Mouse (Mus musculus) heart, embryonic 13.5 days (tissue): Measurements from ENCODE around the gene 1700037H04Rik. TPM values are rescaled to one million over a fixed set of nuclear protein-coding genes. Genes with fewer than 3 reads are reported as not detected.
A peak's percentile ranks its signal among the peaks of the same experiment; 100 is the strongest.

Experiments
- ATAC-seq: fragments of 200-750 bp; cut with Nextera tagmentation; 2 replicates; pipeline ENCODE4 v1.8.0; 2017; ENCODE audit warnings: moderate TSS enrichment; ENCODE audit not compliant: insufficient number of reproducible peaks, low FRiP score, low TSS enrichment; ENCODE audit errors: extremely low read depth
- H3K27ac ChIP-seq: fragments of 300-500 bp; sonication (generic); replicated peaks from 2 replicates; pipeline ENCODE4 v1.5.1; 2015; ENCODE audit warnings: moderate library complexity, mild to moderate bottlenecking, inconsistent platforms
- H3K27me3 ChIP-seq: fragments of 300-500 bp; sonication (generic); replicated peaks from 2 replicates; pipeline ENCODE4 v1.6.1; 2015; ENCODE audit warnings: mild to moderate bottlenecking, inconsistent platforms
- H3K36me3 ChIP-seq: fragments of 300-500 bp; sonication (generic); 2 replicates; pipeline ENCODE4 v1.6.1; 2015; ENCODE audit warnings: mild to moderate bottlenecking, inconsistent platforms
- H3K4me1 ChIP-seq: fragments of 300-500 bp; sonication (generic); 2 replicates; pipeline ENCODE4 v1.6.1; 2015; ENCODE audit warnings: inconsistent platforms
- H3K4me2 ChIP-seq: fragments of 300-500 bp; sonication (generic); 2 replicates; pipeline ENCODE4 v1.6.1; 2015; ENCODE audit warnings: inconsistent platforms, mild to moderate bottlenecking, moderate library complexity
- H3K4me3 ChIP-seq: fragments of 300-500 bp; sonication (generic); 2 replicates; pipeline ENCODE4 v1.5.1; 2015; ENCODE audit warnings: moderate library complexity, mild to moderate bottlenecking, inconsistent platforms
- H3K9ac ChIP-seq: fragments of 300-500 bp; sonication (generic); 2 replicates; pipeline ENCODE4 v1.6.1; 2015; ENCODE audit warnings: inconsistent platforms, mild to moderate bottlenecking, moderate library complexity
- H3K9me3 ChIP-seq: fragments of 300-500 bp; sonication (generic); 2 replicates; pipeline ENCODE4 v1.6.1; 2016; ENCODE audit warnings: inconsistent platforms
- WGBS: fragments of 180-500 bp; shearing (Covaris S2); methylation state at CpG from one replicate; pipeline ENCODE4 v1.1.7; 2015; ENCODE audit warnings: mixed read lengths; 5-methylcytosine and 5-hydroxymethylcytosine counted together
- polyA plus RNA-seq: library from polyadenylated mRNA; unstranded; fragments of >200 nt; fragmentation: Nextera tagmentation; extraction: Ambion mirVana; gene quantifications from 2 replicates; pipeline ENCODE4 v1.2.1, GENCODE M21; 2015

Gene 1700037H04Rik
- polyA plus RNA-seq, 1 experiment from 2014 or later: 69.0 TPM

DNA sequence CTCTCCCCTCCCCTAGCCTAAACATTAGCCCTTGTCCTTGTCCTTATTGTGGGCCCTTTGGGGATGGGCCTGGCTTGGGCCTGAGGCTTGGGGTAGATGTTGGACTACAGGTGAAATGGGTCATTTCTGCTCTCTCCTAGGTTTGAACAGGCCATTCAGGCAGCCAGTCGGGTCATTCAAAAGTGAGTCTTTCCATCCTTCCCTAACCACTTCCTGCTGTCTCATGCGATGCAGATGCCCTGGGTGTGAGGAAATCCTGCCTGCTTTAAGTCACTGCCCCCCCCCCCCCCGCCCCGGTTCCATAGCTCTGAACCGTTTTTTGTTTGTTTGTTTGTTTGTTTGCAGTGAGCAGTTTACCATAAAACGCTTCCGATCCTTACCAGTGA lies 31.1 kb upstream of the 1700037H04Rik start:
- Histone ChIP-seq H3K27ac (no peak overlapping the region), H3K4me3 (no peak overlapping the region), H3K27me3 (no peaks in the 10 kb centered on the region; the same call in 1 of the 2 replicates), H3K4me2 (no peak overlapping the region), H3K9me3 (no peaks in the 10 kb centered on the region), H3K36me3 (peaks cover 67% of the 10 kb centered on the region), H3K4me1 (peaks cover 43% of the 10 kb centered on the region), H3K9ac (no peak overlapping the region)
- 71% methylated on average over 7 of the region's 7 CpGs for WGBS
- no peak for ATAC-seq

DNA sequence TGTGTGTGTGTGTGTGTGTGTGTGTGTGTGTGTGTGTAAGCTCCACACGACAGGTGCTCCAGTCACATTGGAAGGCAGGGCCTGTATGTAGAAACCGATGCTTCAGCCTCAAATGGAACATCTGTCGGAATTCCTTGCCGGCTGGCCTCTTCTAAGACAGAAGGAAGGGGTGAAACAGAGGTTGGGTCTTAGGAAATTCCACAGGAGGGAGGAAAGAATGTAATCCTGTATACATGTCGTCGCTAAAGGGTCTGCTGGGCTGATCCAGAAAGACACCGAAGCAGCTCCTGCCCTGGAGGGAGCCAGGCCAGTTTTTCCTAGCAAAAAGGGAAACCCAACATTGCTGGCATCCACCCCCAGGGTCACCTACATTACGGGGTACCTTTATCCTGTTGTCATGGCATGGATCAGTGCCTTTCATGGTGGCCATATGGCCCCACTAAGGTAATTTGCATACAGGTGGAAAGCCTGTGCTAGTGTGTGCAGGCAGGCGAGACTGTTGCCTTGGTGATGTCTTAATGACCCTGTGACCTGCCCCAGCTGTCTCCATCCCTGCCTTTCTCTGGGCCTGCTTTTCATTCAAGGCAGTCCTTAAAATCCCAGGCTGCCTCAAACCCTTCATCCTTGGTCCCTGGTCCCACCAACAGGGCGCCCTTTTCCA lies 30.6 kb upstream of the 1700037H04Rik start:
- Histone ChIP-seq H3K9ac (no peak overlapping the region), H3K4me1 (peaks cover 49% of the 10 kb centered on the region), H3K36me3 (peaks cover 63% of the 10 kb centered on the region), H3K27ac (no peak overlapping the region), H3K9me3 (no peaks in the 10 kb centered on the region), H3K27me3 (no peaks in the 10 kb centered on the region; the same call in 1 of the 2 replicates), H3K4me2 (peak overlapping the region; percentile 29), H3K4me3 (no peak overlapping the region)
- ATAC-seq: no peak
- WGBS: 56% methylated on average over 10 of the region's 10 CpGs

GRCm38 (mm10) chr2:131189521-131190309 lies 29.8 kb upstream of the 1700037H04Rik start:
- Histone ChIP-seq H3K27me3 (peaks cover 4% of the 10 kb centered on the region; the same call in 1 of the 2 replicates), H3K4me1 (peaks cover 50% of the 10 kb centered on the region), H3K9ac (no peak overlapping the region), H3K9me3 (no peaks in the 10 kb centered on the region), H3K36me3 (peaks cover 56% of the 10 kb centered on the region), H3K4me2 (peak overlapping the region; percentile 29), H3K27ac (0 out of 2 replicates have a peak overlapping the region, but pooled peaks have one; percentile 7), H3K4me3 (no peak overlapping the region)
- 50% methylated on average over 5 of the region's 5 CpGs for WGBS
- ATAC-seq: no peak

DNA sequence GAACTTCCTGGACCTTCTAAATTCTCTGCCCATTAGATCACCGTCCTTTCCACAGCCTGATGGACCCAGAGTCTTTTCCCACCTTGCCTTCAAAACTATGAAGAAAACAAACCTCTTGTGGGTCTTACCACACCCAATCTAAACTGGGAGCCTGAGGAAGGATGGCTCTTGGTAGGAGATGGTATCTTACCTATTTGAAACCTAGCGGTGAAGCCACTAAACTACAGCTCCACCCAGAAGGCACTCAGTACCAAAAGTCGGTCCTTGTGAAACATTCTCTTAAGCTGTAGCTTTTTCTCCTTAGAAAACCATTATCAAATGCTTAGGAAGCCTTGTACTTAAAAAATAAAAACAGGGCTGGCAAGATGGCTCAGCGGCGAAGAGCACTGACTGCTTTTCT lies 28.4 kb upstream of the 1700037H04Rik start:
- ATAC-seq: no peak
- Histone ChIP-seq H3K4me2 (peak overlapping the region; percentile 95; the same call in 1 of the 2 replicates), H3K27me3 (peaks cover 4% of the 10 kb centered on the region; the same call in 1 of the 2 replicates), H3K9ac (peak overlapping the region; percentile 92; the same call in 1 of the 2 replicates), H3K4me3 (no peak overlapping the region; the same call in 1 of the 2 replicates), H3K4me1 (peaks cover 50% of the 10 kb centered on the region), H3K27ac (no peak overlapping the region), H3K36me3 (peaks cover 42% of the 10 kb centered on the region), H3K9me3 (no peaks in the 10 kb centered on the region)
- WGBS: 86% methylated on average over 5 of the region's 5 CpGs

DNA sequence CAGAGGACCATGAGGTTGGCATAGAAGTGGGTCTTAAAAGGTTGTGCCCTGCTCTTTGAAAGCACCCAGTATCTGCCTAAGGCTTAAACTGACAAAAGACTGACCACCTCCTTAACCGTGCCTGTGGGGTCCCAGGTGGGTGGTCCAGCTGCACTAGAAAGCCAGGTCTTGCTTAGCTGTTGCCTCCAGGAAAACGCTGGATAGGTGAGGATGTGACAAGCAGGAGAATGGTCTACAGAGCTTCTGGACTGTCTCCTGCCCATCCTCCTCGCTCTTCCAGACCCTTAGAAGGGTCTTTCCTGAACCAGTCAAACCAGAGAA lies 27.7 kb upstream of the 1700037H04Rik start:
- peaks cover 4% of the 10 kb centered on the region; the same call in 1 of the 2 replicates for H3K27me3 ChIP-seq
- H3K9ac ChIP-seq: peak overlapping the region; percentile 92
- peaks cover 50% of the 10 kb centered on the region for H3K4me1 ChIP-seq
- H3K36me3 ChIP-seq: peaks cover 34% of the 10 kb centered on the region
- peak overlapping the region; percentile 95; the same call in 1 of the 2 replicates for H3K27ac ChIP-seq
- 31% methylated on average over 3 of the region's 3 CpGs for WGBS
- no peak for ATAC-seq
- H3K4me3 ChIP-seq: peak overlapping the region; percentile 73
- peak overlapping the region; percentile 95 for H3K4me2 ChIP-seq
- no peaks in the 10 kb centered on the region for H3K9me3 ChIP-seq

- peak within 1 kb of the TSS; percentile 73 for H3K4me3 ChIP-seq
- H3K9ac ChIP-seq: peak within 1 kb of the TSS; percentile 92
- peaks cover 4% of the 10 kb centered on the region; the same call in 1 of the 2 replicates for H3K27me3 ChIP-seq
- H3K4me1 ChIP-seq: peaks cover 50% of the 10 kb centered on the region
- no peaks in the 10 kb centered on the region for H3K9me3 ChIP-seq
- peak within 1 kb of the TSS; percentile 95 for H3K4me2 ChIP-seq
- peak within 1 kb of the TSS; percentile 95 for H3K27ac ChIP-seq
- under 1% methylated on average over 43 of the region's 43 CpGs for WGBS
- H3K36me3 ChIP-seq: peaks cover 30% of the 10 kb centered on the region
- peak; percentile 80 for ATAC-seq
Measured at GRCm38 (mm10) chr2:131186771-131187601, 27.1 kb upstream of the 1700037H04Rik start, which contains the start of the genes Cdc25b and Spef1. TSS of gene Cdc25b (plus strand) at chr2:131186949. TSS of gene Spef1 (minus strand) at chr2:131187282.

DNA sequence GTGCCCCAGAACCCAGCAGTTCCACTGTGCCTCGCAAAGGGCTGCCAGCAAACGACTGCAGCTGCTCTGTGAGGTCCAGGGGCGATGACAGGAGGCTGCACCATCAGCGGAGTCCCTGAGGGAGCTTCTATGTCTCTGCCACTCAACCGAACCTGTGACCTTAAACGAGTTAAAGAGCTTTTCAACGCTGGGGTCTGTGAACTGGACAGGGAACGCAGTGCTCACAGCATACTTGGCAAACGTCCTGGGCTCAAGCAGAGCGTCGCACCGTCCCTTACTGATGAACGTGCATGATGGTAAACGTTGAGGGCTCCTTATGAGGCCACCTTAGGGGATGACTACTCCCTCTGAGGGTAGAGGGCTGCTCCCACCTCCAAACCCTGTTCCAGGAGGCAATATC lies 26.5 kb upstream of the 1700037H04Rik start:
- Histone ChIP-seq H3K9me3 (no peaks in the 10 kb centered on the region), H3K4me3 (peak overlapping the region; percentile 73), H3K4me2 (peak overlapping the region; percentile 95), H3K27ac (peak overlapping the region; percentile 95), H3K27me3 (peaks cover 4% of the 10 kb centered on the region; the same call in 1 of the 2 replicates), H3K4me1 (peaks cover 50% of the 10 kb centered on the region), H3K36me3 (peaks cover 23% of the 10 kb centered on the region), H3K9ac (peak overlapping the region; percentile 92)
- WGBS: 1% methylated on average over 14 of the region's 14 CpGs
- ATAC-seq: peak; percentile 56; the same call in 1 of the 2 replicates

DNA sequence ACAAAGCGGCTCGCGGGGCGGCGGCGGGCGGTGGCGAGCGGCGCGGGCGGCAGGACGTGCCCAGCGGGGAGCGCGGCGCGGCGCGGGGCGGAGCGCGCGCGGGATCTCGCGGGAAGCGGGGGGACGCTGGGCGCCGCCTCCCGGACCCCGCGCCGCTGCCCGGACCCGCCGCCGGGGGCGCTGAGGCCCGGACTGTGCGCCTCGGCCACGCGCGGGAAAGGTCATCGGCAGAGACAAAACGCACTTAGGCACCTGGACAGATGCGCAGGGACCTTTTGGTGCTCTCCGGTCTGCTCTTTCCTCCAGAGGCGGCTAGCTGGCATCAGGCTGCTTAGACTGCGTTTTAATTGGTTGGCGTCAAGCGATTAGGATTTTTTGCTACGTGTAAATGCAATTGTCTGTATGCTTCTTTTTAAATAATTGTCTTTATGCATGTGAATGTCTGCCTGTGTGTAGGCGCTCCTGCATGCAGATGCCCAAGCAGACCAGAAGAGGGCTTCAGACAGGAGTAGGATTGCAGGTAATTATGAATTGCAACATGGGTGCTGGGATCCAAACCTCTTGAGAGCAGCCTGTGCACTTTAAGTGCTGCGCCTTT lies 20.2 kb upstream of the 1700037H04Rik start, which contains the start of gene Cenpb:
Cenpb (minus strand) TSS at position 78 of the 598 bp plus-strand sequence.
- H3K4me1 ChIP-seq: peaks cover 38% of the 10 kb centered on the region
- WGBS: 4% methylated on average over 30 of the region's 57 CpGs
- peaks cover 23% of the 10 kb centered on the region for H3K36me3 ChIP-seq
- H3K9me3 ChIP-seq: no peaks in the 10 kb centered on the region
- H3K4me3 ChIP-seq: peak within 1 kb of the TSS; percentile 84
- H3K27me3 ChIP-seq: peaks cover 1% of the 10 kb centered on the region; the same call in 1 of the 2 replicates
- H3K27ac ChIP-seq: peak within 1 kb of the TSS; percentile 91
- peak within 1 kb of the TSS; percentile 98 for H3K4me2 ChIP-seq
- peak; percentile 73 for ATAC-seq
- peak within 1 kb of the TSS; percentile 98 for H3K9ac ChIP-seq

GRCm38 (mm10) chr2:131179246-131179886 lies 19.5 kb upstream of the 1700037H04Rik start:
- under 1% methylated on average over 60 of the region's 67 CpGs for WGBS
- peak overlapping the region; percentile 98 for H3K4me2 ChIP-seq
- H3K36me3 ChIP-seq: peaks cover 23% of the 10 kb centered on the region
- H3K27me3 ChIP-seq: peaks cover under 1% of the 10 kb centered on the region; the same call in 1 of the 2 replicates
- peak overlapping the region; percentile 98 for H3K9ac ChIP-seq
- H3K9me3 ChIP-seq: no peaks in the 10 kb centered on the region
- peak overlapping the region; percentile 84 for H3K4me3 ChIP-seq
- peak overlapping the region; percentile 91 for H3K27ac ChIP-seq
- ATAC-seq: peak; percentile 11; the same call in 1 of the 2 replicates
- H3K4me1 ChIP-seq: peaks cover 44% of the 10 kb centered on the region

DNA sequence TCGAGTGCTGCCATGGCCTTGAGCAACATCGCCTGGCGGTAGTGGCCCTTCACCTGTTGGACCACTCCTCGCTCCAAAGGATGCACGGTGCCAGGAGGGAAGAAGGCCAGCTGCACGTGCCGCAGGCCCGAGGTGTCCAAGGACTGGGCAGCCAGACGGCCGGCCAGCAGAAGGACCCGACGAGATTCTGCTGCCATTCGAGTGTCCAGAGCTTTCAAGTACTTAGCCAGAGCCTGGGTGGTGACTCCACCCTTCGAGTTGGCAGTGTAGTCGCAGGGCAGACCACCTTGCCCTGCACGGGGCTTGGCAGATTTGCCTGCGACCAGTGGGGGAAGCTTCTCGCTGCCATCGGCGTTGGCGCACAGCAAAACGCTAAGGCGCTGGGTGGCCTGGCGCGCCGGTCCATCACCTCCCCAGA lies 19.0 kb upstream of the 1700037H04Rik start:
- ATAC-seq: no peak
- Histone ChIP-seq H3K9ac (peak overlapping the region; percentile 98), H3K27ac (0 out of 2 replicates have a peak overlapping the region, but pooled peaks have one; percentile 91), H3K9me3 (no peaks in the 10 kb centered on the region), H3K27me3 (peaks cover 6% of the 10 kb centered on the region), H3K36me3 (peaks cover 23% of the 10 kb centered on the region), H3K4me2 (peak overlapping the region; percentile 98), H3K4me3 (peak overlapping the region; percentile 84), H3K4me1 (peaks cover 49% of the 10 kb centered on the region)
- WGBS: 30% methylated on average over 26 of the region's 26 CpGs
